Mouse (Mus musculus) lung, adult 2 months (tissue): ENCODE results near the gene Sdr42e1.

Experiments used
- CTCF ChIP-seq: fragments of 200-500 bp; IDR thresholded peaks from 2 replicates; pipeline ENCODE4 v1.5.1; 2011; ENCODE audit warnings: mild to moderate bottlenecking, low read length, control low read depth; ENCODE audit not compliant: insufficient read depth
- POLR2A ChIP-seq: fragments of 200-500 bp; IDR thresholded peaks from 2 replicates; pipeline ENCODE4 v1.6.1; 2011; ENCODE audit warnings: low read depth, mild to moderate bottlenecking, control low read depth, low read length, borderline replicate concordance; ENCODE audit errors: extremely low read depth

- TF ChIP-seq POLR2A (no peak), CTCF (no peak)
Observed at GRCm38 (mm10) chr8:117667349-117668124, 6.0 kb downstream of the Sdr42e1 start.
